Mouse (Mus musculus) cerebellum, postnatal 36 days (tissue): ENCODE measurements around the gene Rev3l.

Experiments used
- DNase-seq, 2 experiments: peaks; one replicate each; pipeline ENCODE4 v3.0.0; 2021 to 2022; ENCODE audit warnings: mixed read lengths in 2 of 2

The Rev3l gene

GRCm38 (mm10) chr10:39731736-39732265 lies at the start of gene Rev3l:
Gene Rev3l, plus strand, starts transcription at chr10:39732118.
- peak; percentile 91 for DNase-seq

GRCm38 (mm10) chr10:39682556-39682955 lies 49.4 kb upstream of the Rev3l start:
- DNase-seq, result no peak

- no peak for DNase-seq
These were observed 48.4 kb upstream of the Rev3l start for GRCm38 (mm10) chr10:39683481-39683880.

GRCm38 (mm10) chr10:39686811-39687210 lies 45.1 kb upstream of the Rev3l start:
- no peak for DNase-seq

GRCm38 (mm10) chr10:39687851-39688250 lies 44.1 kb upstream of the Rev3l start:
- DNase-seq, result peak in 1 of 2 experiments; percentile 20

- no peak for DNase-seq
These were observed 40.4 kb upstream of the Rev3l start for GRCm38 (mm10) chr10:39691351-39692064.

GRCm38 (mm10) chr10:39692152-39692551 lies 39.8 kb upstream of the Rev3l start:
- no peak for DNase-seq

GRCm38 (mm10) chr10:39707717-39708510 lies 24.0 kb upstream of the Rev3l start:
- no peak for DNase-seq

GRCm38 (mm10) chr10:39716936-39717335 lies 15.0 kb upstream of the Rev3l start:
- DNase-seq, result no peak

- peak in 1 of 2 experiments; percentile 96 for DNase-seq
These were observed 762 bp upstream of the Rev3l start for GRCm38 (mm10) chr10:39730976-39731735.

GRCm38 (mm10) chr10:39732266-39733100 lies 565 bp downstream of the Rev3l start:
- DNase-seq, result peak in 1 of 2 experiments; percentile 82

- peak; percentile 73 to 77 for DNase-seq
These were observed 1.1 kb downstream of the Rev3l start for GRCm38 (mm10) chr10:39733101-39733399.

- no peak for DNase-seq
These were observed 1.6 kb downstream of the Rev3l start for GRCm38 (mm10) chr10:39733421-39733930.

- DNase-seq, result no peak
These were observed 4.3 kb downstream of the Rev3l start for GRCm38 (mm10) chr10:39736187-39736586.

GRCm38 (mm10) chr10:39742057-39742456 lies 10.1 kb downstream of the Rev3l start:
- no peak for DNase-seq

- no peak for DNase-seq
These were observed 32.8 kb downstream of the Rev3l start for GRCm38 (mm10) chr10:39764752-39765151.

GRCm38 (mm10) chr10:39766702-39767101 lies 34.8 kb downstream of the Rev3l start:
- DNase-seq, result no peak

GRCm38 (mm10) chr10:39772259-39772658 lies 40.3 kb downstream of the Rev3l start:
- no peak for DNase-seq

- no peak for DNase-seq
These were observed 42.2 kb downstream of the Rev3l start for GRCm38 (mm10) chr10:39773940-39774726.

GRCm38 (mm10) chr10:39776927-39777326 lies 45.0 kb downstream of the Rev3l start:
- DNase-seq, result no peak

- DNase-seq, result no peak
These were observed 46.4 kb downstream of the Rev3l start for GRCm38 (mm10) chr10:39778305-39778704.
